Mouse (Mus musculus) lung, adult 2 months (tissue): ENCODE data around the gene Rnf144b.

Experiments
- CTCF ChIP-seq: fragments of 200-500 bp; IDR thresholded peaks from 2 replicates; pipeline ENCODE4 v1.5.1; 2011; ENCODE audit warnings: mild to moderate bottlenecking, low read length, control low read depth; ENCODE audit not compliant: insufficient read depth
- POLR2A ChIP-seq: fragments of 200-500 bp; IDR thresholded peaks from 2 replicates; pipeline ENCODE4 v1.6.1; 2011; ENCODE audit warnings: low read depth, mild to moderate bottlenecking, control low read depth, low read length, borderline replicate concordance; ENCODE audit errors: extremely low read depth

DNA sequence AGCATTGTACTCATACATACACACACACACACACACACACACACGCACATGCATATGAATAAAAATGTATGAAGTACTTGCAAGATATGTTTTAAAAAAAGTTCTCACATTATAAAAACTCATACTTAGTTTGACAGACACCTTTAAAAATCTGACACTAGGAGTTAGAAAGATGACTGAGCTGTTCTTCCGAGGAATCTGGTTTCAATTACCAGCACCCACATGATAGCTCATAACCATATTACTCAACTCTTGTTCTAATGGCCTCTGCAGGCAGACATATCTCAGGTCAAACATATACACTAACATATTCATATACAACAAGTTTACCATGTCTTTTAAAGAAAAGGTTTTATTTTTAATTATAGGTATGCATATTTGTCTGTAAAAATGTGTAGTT is 25.9 kb upstream of the Rnf144b start:
- TF ChIP-seq POLR2A (no peak), CTCF (no peak)
